ENCODE assay signal across 1 mouse cellular context in genomic region chr4:130174335-130175031, GRCm38 (mm10).
A peak's percentile ranks its signal among the peaks of the same experiment; 100 is the strongest.
TF ChIP-seq lines count a peak whose summit lies in the region.

No protein-coding gene starts in this region.

TF ChIP-seq in MEL, 35 proteins besides CTCF, POLR2A, EP300 and RAD21 (continued from another document):
- TF ChIP-seq NELFE (IDR thresholded peaks at IDR 0.05; ENCODE audit: low read depth, low read length) (peak; percentile 27; the same call in 1 of the 2 replicates), POLR2AphosphoS5 (IDR thresholded peaks at IDR 0.05; ENCODE audit: borderline replicate concordance, low read depth, low read length) (no peak), ELF1 (IDR thresholded peaks at IDR 0.05; ENCODE audit: low read depth, low read length) (no peak), ZKSCAN1 (IDR thresholded peaks at IDR 0.05; ENCODE audit: low read depth, low read length) (no peak), MYC (IDR thresholded peaks at IDR 0.05; ENCODE audit: low read depth, low read length) (no peak), MAZ (IDR thresholded peaks at IDR 0.05; ENCODE audit: low read depth, low read length) (0 out of 2 replicates have a peak, but pooled peaks have one; percentile 32), POLR2AphosphoS2 (IDR thresholded peaks at IDR 0.05; ENCODE audit: low read length) (peak; percentile 33; the same call in 1 of the 2 replicates), GABPA (IDR thresholded peaks at IDR 0.05; ENCODE audit: low read depth, low read length) (no peak), CHD2 (IDR thresholded peaks at IDR 0.05; ENCODE audit: low read length) (no peak), ZNF384 (IDR thresholded peaks at IDR 0.05; ENCODE audit: low read depth, low read length) (no peak), HCFC1 (IDR thresholded peaks at IDR 0.05; ENCODE audit: low read depth, low read length) (no peak), SMC3 (IDR thresholded peaks at IDR 0.05; ENCODE audit: low read depth, low read length) (no peak), ZMIZ1 (IDR thresholded peaks at IDR 0.05; ENCODE audit: low read depth, low read length) (no peak), BHLHE40 (IDR thresholded peaks at IDR 0.05; ENCODE audit: borderline replicate concordance, low read depth, low read length) (no peak), MAX (IDR thresholded peaks at IDR 0.05; ENCODE audit: low read length) (no peak), USF1 (IDR thresholded peaks at IDR 0.05; ENCODE audit: low read depth, low read length) (no peak), E2F4 (IDR thresholded peaks at IDR 0.05; ENCODE audit: borderline replicate concordance, low read depth, low read length) (no peak), USF2 (IDR thresholded peaks at IDR 0.05; ENCODE audit: borderline replicate concordance in 1 of 2, insufficient read depth in 1 of 2, low read depth in 1 of 2, low read length in 2 of 2) (no peak), MYB (IDR thresholded peaks at IDR 0.05; ENCODE audit: low read depth, low read length) (no peak), TAL1 (IDR thresholded peaks at IDR 0.05; ENCODE audit: low read length) (no peak), KAT2A (conservative IDR thresholded peaks at IDR 0.05; ENCODE audit: low read depth, low read length) (no peak), UBTF (IDR thresholded peaks at IDR 0.05; ENCODE audit: borderline replicate concordance, insufficient read depth, low read depth, low read length) (no peak)
TF ChIP-seq in MEL: peak in this region for 6.
